Mouse (Mus musculus) stomach, embryonic 14.5 days (tissue): ENCODE measurements around the gene Zbtb37. TPM values are rescaled to one million over a fixed set of nuclear protein-coding genes. Genes with fewer than 3 reads are reported as not detected.
"Not testable (repeated sequence)": the region's sequence is repeated elsewhere in the genome, so short reads cannot be mapped to it uniquely, and the experiment has no call there.

Source experiments
- ATAC-seq: fragments of 200-750 bp; cut with Nextera tagmentation; 2 replicates; pipeline ENCODE4 v1.8.0; 2017; ENCODE audit warnings: low read depth, moderate TSS enrichment; ENCODE audit not compliant: insufficient number of reproducible peaks, insufficient read depth, low FRiP score
- H3K27ac ChIP-seq: fragments of 300-500 bp; sonication (generic); 2 replicates; pipeline ENCODE4 v1.5.1; 2014; ENCODE audit warnings: mild to moderate bottlenecking, low read length, moderate library complexity, mixed read lengths
- H3K27me3 ChIP-seq: fragments of 300-500 bp; sonication (generic); 2 replicates; pipeline ENCODE4 v1.6.1; 2014; ENCODE audit warnings: low read length, control low read depth, mixed read lengths; ENCODE audit not compliant: control insufficient read depth, insufficient read depth
- H3K36me3 ChIP-seq: fragments of 300-500 bp; sonication (generic); 2 replicates; pipeline ENCODE4 v1.6.1; 2014; ENCODE audit warnings: mild to moderate bottlenecking, control low read depth, low read length, moderate library complexity, mixed read lengths; ENCODE audit not compliant: control insufficient read depth, insufficient read depth
- H3K4me1 ChIP-seq: fragments of 300-500 bp; sonication (generic); 2 replicates; pipeline ENCODE4 v1.6.1; 2014; ENCODE audit warnings: low read length, control low read depth, mixed read lengths; ENCODE audit not compliant: control insufficient read depth, insufficient read depth
- H3K4me2 ChIP-seq: fragments of 300-500 bp; sonication (generic); replicated peaks from 2 replicates; pipeline ENCODE4 v1.6.1; 2014; ENCODE audit warnings: low read depth, low read length, control low read depth
- H3K4me3 ChIP-seq: fragments of 300-500 bp; sonication (generic); 2 replicates; pipeline ENCODE4 v1.5.1; 2014; ENCODE audit warnings: low read depth, low read length, control low read depth
- H3K9ac ChIP-seq: fragments of 300-500 bp; sonication (generic); replicated peaks from 2 replicates; pipeline ENCODE4 v1.6.1; 2014; ENCODE audit warnings: low read depth, mild to moderate bottlenecking, control low read depth, low read length, moderate library complexity, mixed read lengths
- H3K9me3 ChIP-seq: fragments of 300-500 bp; sonication (generic); 2 replicates; pipeline ENCODE4 v1.6.1; 2016; ENCODE audit warnings: low read depth, low read length, control low read depth; ENCODE audit not compliant: control insufficient read depth
- WGBS: fragments of 180-500 bp; shearing (Covaris S2); extraction: QIAGEN DNeasy Blood & Tissue Kit; methylation state at CpG from one replicate; pipeline ENCODE4 v1.1.7; 2014; 5-methylcytosine and 5-hydroxymethylcytosine counted together
- polyA plus RNA-seq: library from polyadenylated mRNA; unstranded; fragments of >200 nt; fragmentation: Nextera tagmentation; extraction: Ambion mirVana; gene quantifications from 2 replicates; pipeline ENCODE4 v1.2.1, GENCODE M21; 2014

Gene Zbtb37
- polyA plus RNA-seq, 1 experiment from 2014 or later = 14.1 TPM

DNA sequence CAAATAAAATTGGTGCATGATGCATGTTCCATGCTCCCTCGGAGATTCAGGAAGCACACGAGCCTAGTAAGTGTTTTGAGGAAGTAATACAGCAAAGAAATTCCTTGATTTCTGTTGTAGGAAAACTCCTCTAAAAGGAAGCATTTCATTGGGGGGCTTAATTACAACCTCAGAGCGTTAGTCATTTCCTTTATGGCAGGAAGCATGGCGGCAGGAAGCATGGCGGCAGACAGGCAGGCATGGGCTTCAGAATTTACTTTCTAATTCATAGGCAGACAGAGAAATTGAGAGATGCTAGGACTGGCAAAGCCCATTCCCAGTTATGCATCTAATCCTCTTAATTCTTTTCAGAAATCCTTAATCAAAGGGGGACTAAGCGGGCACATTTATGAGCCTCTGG is 40.8 kb downstream of the Zbtb37 start:
- no peaks in the 10 kb centered on the region for H3K36me3 ChIP-seq

DNA sequence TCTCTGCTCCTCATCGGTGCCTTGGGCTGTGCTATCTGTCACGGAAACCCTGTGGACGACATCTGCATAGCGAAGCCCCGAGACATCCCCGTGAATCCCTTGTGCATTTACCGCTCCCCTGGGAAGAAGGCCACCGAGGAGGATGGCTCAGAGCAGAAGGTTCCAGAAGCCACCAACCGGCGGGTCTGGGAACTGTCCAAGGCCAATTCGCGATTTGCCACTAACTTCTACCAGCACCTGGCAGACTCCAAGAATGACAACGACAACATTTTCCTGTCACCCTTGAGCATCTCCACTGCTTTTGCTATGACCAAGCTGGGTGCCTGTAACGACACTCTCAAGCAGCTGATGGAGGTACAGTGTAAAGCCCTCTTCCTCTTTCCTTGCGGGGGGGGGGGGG is 45.3 kb downstream of the Zbtb37 start:
- H3K27me3 ChIP-seq = no peaks in the 10 kb centered on the region
- WGBS = 84% methylated on average over 14 of the region's 15 CpGs
- no peak for ATAC-seq
- H3K4me1 ChIP-seq = no peaks in the 10 kb centered on the region
- no peak overlapping the region for H3K9ac ChIP-seq
- H3K4me3 ChIP-seq = no peak overlapping the region
- H3K4me2 ChIP-seq = no peak overlapping the region
- H3K9me3 ChIP-seq = no peaks in the 10 kb centered on the region
- no peak overlapping the region for H3K27ac ChIP-seq
- H3K36me3 ChIP-seq = no peaks in the 10 kb centered on the region

More for the DNA sequence above, 40.8 kb downstream of the Zbtb37 start:
- Histone ChIP-seq H3K4me1 (no peaks in the 10 kb centered on the region), H3K4me2 (no peak overlapping the region), H3K27me3 (no peaks in the 10 kb centered on the region), H3K4me3 (no peak overlapping the region), H3K9ac (no peak overlapping the region), H3K9me3 (no peaks in the 10 kb centered on the region), H3K27ac (no peak overlapping the region)
- 84% methylated on average over 6 of the region's 6 CpGs for WGBS
- no peak for ATAC-seq

DNA sequence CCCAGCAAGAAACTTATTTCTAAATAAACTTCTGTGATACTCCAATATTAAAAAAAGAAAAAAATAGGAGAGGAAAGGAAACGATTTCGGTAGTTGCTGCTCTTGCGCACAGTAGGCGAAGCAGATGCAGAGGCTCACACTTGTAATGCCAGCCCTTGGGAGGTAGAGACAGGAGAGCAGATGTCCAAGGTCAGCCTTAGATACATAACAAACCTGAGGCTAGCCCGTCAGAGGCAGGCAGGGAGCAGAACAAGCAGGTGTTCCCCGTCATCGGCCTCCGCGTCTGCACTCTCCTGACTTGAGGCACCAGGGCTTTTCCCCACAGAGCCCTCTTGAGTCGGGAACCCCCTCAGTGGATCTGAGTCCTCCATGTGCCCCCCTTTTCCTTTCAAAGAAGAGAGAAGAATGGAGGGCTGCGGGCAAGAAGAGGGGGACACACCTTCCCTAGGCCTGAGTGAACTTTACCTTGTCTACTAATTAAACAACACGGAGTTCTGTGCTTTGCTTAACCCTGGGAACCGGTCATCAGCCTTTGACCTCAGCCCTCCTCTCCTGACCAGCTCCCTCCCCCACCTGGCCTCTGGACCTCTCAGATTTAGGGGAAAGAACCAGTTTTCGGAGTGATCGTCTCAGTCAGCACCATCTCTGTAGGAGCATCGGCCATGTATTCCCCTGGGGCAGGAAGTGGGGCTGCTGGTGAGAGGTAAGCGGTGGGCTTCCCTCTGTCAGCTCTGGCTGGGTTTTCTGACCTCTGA is 47.6 kb downstream of the Zbtb37 start:
- Histone ChIP-seq H3K9ac (no peak overlapping the region), H3K27me3 (no peaks in the 10 kb centered on the region), H3K4me2 (no peak overlapping the region), H3K4me3 (no peak overlapping the region), H3K27ac (no peak overlapping the region), H3K9me3 (no peaks in the 10 kb centered on the region), H3K36me3 (no peaks in the 10 kb centered on the region), H3K4me1 (no peaks in the 10 kb centered on the region)
- WGBS = 67% methylated on average over 17 of the region's 17 CpGs
- ATAC-seq = no peak

DNA sequence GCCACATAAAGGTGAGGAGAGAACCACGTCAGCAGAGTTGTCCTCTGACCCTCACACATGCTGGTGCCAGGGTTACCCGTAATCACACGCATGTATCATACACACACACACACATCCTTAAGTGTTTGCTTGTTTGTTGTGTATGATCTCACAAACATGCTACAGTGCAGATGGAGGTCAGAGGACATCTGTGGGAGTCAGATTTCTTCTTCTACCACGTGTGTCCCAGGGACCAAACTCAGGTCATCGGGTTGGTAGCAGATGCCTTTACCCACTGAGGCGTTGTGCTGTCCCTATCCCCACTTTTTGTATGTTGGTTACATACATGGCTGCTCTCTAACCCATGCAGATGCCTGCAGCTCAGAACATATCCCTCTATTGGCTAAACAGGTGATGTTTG is 49.2 kb downstream of the Zbtb37 start:
- Histone ChIP-seq H3K27ac (no peak overlapping the region), H3K27me3 (no peaks in the 10 kb centered on the region), H3K4me1 (no peaks in the 10 kb centered on the region; the same call in 1 of the 2 replicates), H3K4me2 (no peak overlapping the region), H3K4me3 (no peak overlapping the region), H3K9ac (no peak overlapping the region), H3K36me3 (no peaks in the 10 kb centered on the region), H3K9me3 (no peaks in the 10 kb centered on the region)
- ATAC-seq = no peak
- 78% methylated on average over 6 of the region's 6 CpGs for WGBS

DNA sequence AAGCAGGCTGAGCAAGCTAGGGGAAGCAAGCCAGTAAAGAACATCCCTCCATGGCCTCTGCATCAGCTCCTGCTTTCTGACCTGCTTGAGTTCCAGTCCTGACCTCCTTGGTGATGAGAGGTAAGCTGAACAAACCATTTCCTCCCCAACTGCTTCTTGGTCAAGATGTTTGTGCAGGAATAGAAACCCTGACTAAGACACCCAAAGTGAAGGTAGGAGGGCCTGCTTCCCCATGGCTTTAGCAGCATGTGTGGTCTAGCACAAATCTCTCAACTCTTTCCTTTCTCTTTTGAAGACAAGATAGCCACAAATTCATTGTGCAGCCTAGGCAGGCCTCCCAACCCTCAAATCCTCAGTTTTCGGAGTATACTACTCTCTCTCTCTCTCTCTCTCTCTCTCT is 49.9 kb downstream of the Zbtb37 start:
- H3K27me3 ChIP-seq, H3K4me3 ChIP-seq, H3K9me3 ChIP-seq, H3K4me1 ChIP-seq, H3K4me2 ChIP-seq, H3K36me3 ChIP-seq, ATAC-seq, H3K27ac ChIP-seq, H3K9ac ChIP-seq: not testable (repeated sequence)
- 93% methylated on average over 1 of the region's 1 CpGs for WGBS

DNA sequence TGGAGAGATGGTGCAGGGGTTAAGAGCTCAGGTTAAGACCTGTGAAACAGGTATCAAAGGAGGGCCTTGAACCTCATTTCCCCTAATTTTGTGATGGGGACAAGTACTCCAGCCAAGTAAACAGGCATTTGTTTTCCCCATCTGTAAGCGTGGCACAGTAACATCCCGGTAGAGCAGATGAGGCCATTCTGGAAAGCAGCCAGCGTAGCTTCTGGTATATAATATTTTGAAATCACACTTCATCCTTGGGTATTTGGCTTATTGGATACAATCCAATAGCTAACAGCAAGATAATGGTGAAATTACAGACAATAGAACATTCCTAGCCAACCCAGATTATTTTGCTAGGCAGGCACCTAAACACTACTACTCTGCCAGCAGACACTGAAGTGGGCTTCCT is 51.8 kb downstream of the Zbtb37 start:
- H3K27me3 ChIP-seq = no peaks in the 10 kb centered on the region
- H3K27ac ChIP-seq = no peak overlapping the region
- no peak overlapping the region for H3K4me3 ChIP-seq
- 67% methylated on average over 3 of the region's 3 CpGs for WGBS
- H3K9me3 ChIP-seq = no peaks in the 10 kb centered on the region
- H3K4me1 ChIP-seq = no peaks in the 10 kb centered on the region; the same call in 1 of the 2 replicates
- H3K9ac ChIP-seq = no peak overlapping the region
- H3K4me2 ChIP-seq = no peak overlapping the region
- H3K36me3 ChIP-seq = no peaks in the 10 kb centered on the region
- no peak for ATAC-seq

DNA sequence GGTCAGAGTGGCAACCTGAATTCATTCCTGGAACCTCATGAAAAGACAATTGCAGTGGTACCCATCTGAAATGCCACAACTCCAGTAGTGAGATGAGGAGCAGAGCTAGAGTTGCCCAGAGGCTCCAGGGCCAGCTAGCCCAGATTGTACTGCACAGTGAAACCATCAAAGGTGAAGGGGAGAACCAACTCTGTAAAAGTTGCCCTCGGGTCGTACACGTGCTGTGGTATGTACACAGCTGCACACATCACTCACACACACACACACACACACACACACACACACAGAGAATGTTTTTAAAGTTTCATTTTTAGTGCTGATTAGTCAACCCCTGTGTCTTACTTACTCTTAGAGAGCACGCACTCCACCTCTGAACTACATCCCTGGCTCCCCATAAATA is 53.3 kb downstream of the Zbtb37 start:
- H3K36me3 ChIP-seq = no peaks in the 10 kb centered on the region
- H3K4me2 ChIP-seq = no peak overlapping the region
- no peak overlapping the region for H3K9ac ChIP-seq
- no peaks in the 10 kb centered on the region; the same call in 1 of the 2 replicates for H3K4me1 ChIP-seq
- 65% methylated on average over 4 of the region's 4 CpGs for WGBS
- no peak overlapping the region for H3K27ac ChIP-seq
- ATAC-seq = no peak
- no peaks in the 10 kb centered on the region for H3K9me3 ChIP-seq
- H3K4me3 ChIP-seq = no peak overlapping the region
- H3K27me3 ChIP-seq = no peaks in the 10 kb centered on the region

DNA sequence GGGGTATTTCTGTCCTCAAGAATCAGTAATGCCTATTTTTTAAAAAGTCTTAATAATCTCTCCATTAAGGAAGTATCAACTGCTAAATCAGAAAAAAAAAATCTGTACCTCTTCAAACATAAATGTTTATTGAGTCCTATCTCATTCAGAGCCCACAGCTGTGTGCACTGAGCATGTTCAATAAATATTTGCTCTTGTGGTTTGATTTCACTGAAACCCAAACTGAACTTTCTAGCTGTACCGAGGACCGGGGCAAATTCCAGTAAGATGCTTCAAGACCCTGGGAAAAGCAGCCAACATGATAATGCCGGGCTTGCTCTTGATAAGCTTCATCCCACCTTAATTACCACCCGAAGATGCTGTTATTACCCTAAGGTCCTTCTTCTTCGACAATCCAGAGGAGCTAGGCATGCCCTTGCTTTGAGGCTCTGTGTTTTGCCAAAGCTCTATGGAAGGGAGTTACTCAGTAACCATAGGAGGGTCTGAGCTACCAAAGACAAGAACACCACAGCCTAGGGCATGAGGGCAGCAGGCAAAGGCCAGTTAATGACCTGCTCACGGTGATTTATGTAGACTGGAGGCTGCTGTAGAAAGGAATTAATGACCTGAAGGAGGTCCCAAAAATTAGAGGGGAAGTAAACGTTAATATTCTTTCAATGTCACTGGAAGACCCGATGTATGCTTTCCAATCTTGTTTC is 54.0 kb downstream of the Zbtb37 start:
- no peak for ATAC-seq
- WGBS = 47% methylated on average over 8 of the region's 8 CpGs
- Histone ChIP-seq H3K36me3 (no peaks in the 10 kb centered on the region), H3K27ac (no peak overlapping the region), H3K4me3 (no peak overlapping the region), H3K27me3 (no peaks in the 10 kb centered on the region), H3K4me1 (no peaks in the 10 kb centered on the region; the same call in 1 of the 2 replicates), H3K9ac (no peak overlapping the region), H3K9me3 (no peaks in the 10 kb centered on the region), H3K4me2 (no peak overlapping the region)
